Mouse (Mus musculus) G1E (cell line): Measurements from ENCODE around the gene Magt1. TPM values are rescaled to one million over a fixed set of nuclear protein-coding genes. Genes with fewer than 3 reads are reported as not detected.
"Not testable (repeated sequence)": the region's sequence is repeated elsewhere in the genome, so short reads cannot be mapped to it uniquely, and the experiment has no call there.

Experiments
- ATAC-seq: 2 replicates; pipeline ENCODE4 v1.8.0; 2016; ENCODE audit warnings: mild to moderate bottlenecking; ENCODE audit not compliant: insufficient number of reproducible peaks, poor library complexity, low FRiP score, severe bottlenecking; ENCODE audit errors: extremely low read depth
- DNase-seq: peaks from one replicate; pipeline ENCODE4 v3.0.0; 2012; ENCODE audit warnings: low spot score
- H3K27me3 ChIP-seq: 2 replicates; pipeline ENCODE4 v1.6.1; 2012; ENCODE audit warnings: mild to moderate bottlenecking, low read length, inconsistent platforms; ENCODE audit not compliant: insufficient read depth
- H3K36me3 ChIP-seq: replicated peaks from 2 replicates; pipeline ENCODE3; 2012; ENCODE audit warnings: mild to moderate bottlenecking, inconsistent platforms
- H3K4me1 ChIP-seq: 2 replicates; pipeline ENCODE4 v1.6.1; 2012; ENCODE audit warnings: low read depth, low read length, inconsistent platforms, mixed read lengths; ENCODE audit not compliant: insufficient read depth
- H3K4me3 ChIP-seq: 2 replicates; pipeline ENCODE4 v1.5.1; 2012; ENCODE audit warnings: low read depth, mild to moderate bottlenecking, inconsistent platforms, low read length, moderate library complexity, mixed read lengths
- H3K9me3 ChIP-seq: replicated peaks from 2 replicates; pipeline ENCODE4 v1.6.1; 2012; ENCODE audit warnings: inconsistent platforms
- CTCF ChIP-seq: IDR thresholded peaks from 2 replicates; pipeline ENCODE4 v1.5.1; 2012; ENCODE audit warnings: low read depth, low read length, inconsistent platforms, mixed read lengths
- GATA1 ChIP-seq: IDR thresholded peaks from 2 replicates; pipeline ENCODE4 v1.6.1; 2012; ENCODE audit warnings: borderline replicate concordance, low read length, inconsistent platforms, mixed read lengths
- GATA2 ChIP-seq: IDR thresholded peaks from 2 replicates; pipeline ENCODE4 v1.6.1; 2012; ENCODE audit warnings: low read depth, low read length, inconsistent platforms, borderline replicate concordance
- POLR2AphosphoS5 ChIP-seq: IDR thresholded peaks from 2 replicates; pipeline ENCODE4 v1.6.1; 2012; ENCODE audit warnings: low read depth, low read length, inconsistent platforms; ENCODE audit not compliant: insufficient replicate concordance
- TAL1 ChIP-seq: conservative IDR thresholded peaks from 2 replicates; pipeline ENCODE4 v1.6.1; 2012; ENCODE audit warnings: low read depth, low read length, inconsistent platforms, mixed read lengths
- polyA plus RNA-seq: library from polyadenylated mRNA; stranded (reverse); fragments of >175 nt; gene quantifications from 2 replicates; pipeline ENCODE4 v1.2.3, GENCODE M21; 2012
- total RNA-seq, 2 experiments: library from RNA; stranded (forward) in 1 of 2; stranded (reverse) in 1 of 2; fragments of 200-1000 nt in 1 of 2; fragments of >200 nt in 1 of 2; fragmentation: Nextera tagmentation in 1 of 2; gene quantifications; 2 replicates each; pipeline ENCODE4 v1.2.3; 2014 to 2017

Magt1 gene
- total and polyA plus RNA-seq, 3 experiments = 3.4 to 75.9 (median 53.4) TPM

GRCm38 (mm10) chrX:106017102-106017501 is 5.4 kb upstream of the Magt1 start:
- Histone ChIP-seq H3K27me3 (no peaks in the 10 kb centered on the region), H3K4me1 (peaks cover 22% of the 10 kb centered on the region), H3K9me3 (no peaks in the 10 kb centered on the region), H3K36me3 (peaks cover 27% of the 10 kb centered on the region), H3K4me3 (peak overlapping the region; percentile 57)
- TF ChIP-seq GATA1 = no peak
- no peak for TF ChIP-seq POLR2AphosphoS5
- no peak for TF ChIP-seq CTCF
- no peak for TF ChIP-seq TAL1
- TF ChIP-seq GATA2 = no peak
- DNase-seq = no peak
- no peak for ATAC-seq

- H3K4me3 ChIP-seq = peak within 1 kb of the TSS; percentile 72
- H3K27me3 ChIP-seq = no peaks in the 10 kb centered on the region
- DNase-seq = peak; percentile 6
- peaks cover 21% of the 10 kb centered on the region for H3K36me3 ChIP-seq
- H3K9me3 ChIP-seq = no peaks in the 10 kb centered on the region
- TF ChIP-seq CTCF = no peak
- no peak for TF ChIP-seq GATA1
- TF ChIP-seq GATA2 = no peak
- no peak for TF ChIP-seq POLR2AphosphoS5
- no peak for TF ChIP-seq TAL1
- peaks cover 20% of the 10 kb centered on the region for H3K4me1 ChIP-seq
- peak; percentile 30; the same call in 1 of the 2 replicates for ATAC-seq
These were observed 4.0 kb upstream of the Magt1 start, which contains the start of gene Cox7b for GRCm38 (mm10) chrX:106015571-106016322. Cox7b (plus strand) TSS chrX:106015700.

GRCm38 (mm10) chrX:106014741-106015377 is 3.2 kb upstream of the Magt1 start:
- Histone ChIP-seq H3K36me3 (peaks cover 17% of the 10 kb centered on the region), H3K4me1 (peaks cover 20% of the 10 kb centered on the region)
- not testable (repeated sequence) for ATAC-seq, H3K4me3 ChIP-seq, H3K9me3 ChIP-seq, H3K27me3 ChIP-seq, DNase-seq

- TF ChIP-seq GATA2 = no peak
- TF ChIP-seq TAL1 = no peak
- no peak for TF ChIP-seq GATA1
- TF ChIP-seq CTCF = 0 out of 2 replicates have a peak, but pooled peaks have one; percentile 4
- no peak for TF ChIP-seq POLR2AphosphoS5
- H3K27me3 ChIP-seq = no peaks in the 10 kb centered on the region
- no peak overlapping the region for H3K4me3 ChIP-seq
- peaks cover 6% of the 10 kb centered on the region for H3K36me3 ChIP-seq
- peaks cover 21% of the 10 kb centered on the region for H3K4me1 ChIP-seq
- H3K9me3 ChIP-seq = no peaks in the 10 kb centered on the region
- ATAC-seq = no peak
- no peak for DNase-seq
These were observed 1.5 kb upstream of the Magt1 start for GRCm38 (mm10) chrX:106013217-106013616.

GRCm38 (mm10) chrX:106012559-106012958 is 853 bp upstream of the Magt1 start:
- no peak for TF ChIP-seq POLR2AphosphoS5
- no peak for TF ChIP-seq GATA2
- TF ChIP-seq TAL1 = no peak
- no peak for TF ChIP-seq GATA1
- TF ChIP-seq CTCF = no peak
- no peak for ATAC-seq
- no peaks in the 10 kb centered on the region for H3K27me3 ChIP-seq
- peaks cover 6% of the 10 kb centered on the region for H3K36me3 ChIP-seq
- H3K4me3 ChIP-seq = peak overlapping the region; percentile 23; the same call in 1 of the 2 replicates
- H3K9me3 ChIP-seq = no peaks in the 10 kb centered on the region
- no peak for DNase-seq
- H3K4me1 ChIP-seq = peaks cover 21% of the 10 kb centered on the region

- Histone ChIP-seq H3K36me3 (peaks cover 9% of the 10 kb centered on the region), H3K4me1 (peaks cover 22% of the 10 kb centered on the region), H3K27me3 (no peaks in the 10 kb centered on the region), H3K4me3 (peak overlapping the region; percentile 76), H3K9me3 (no peaks in the 10 kb centered on the region)
- DNase-seq (no peak), ATAC-seq (no peak)
- TF ChIP-seq GATA2 (no peak), TAL1 (no peak), POLR2AphosphoS5 (no peak), CTCF (no peak), GATA1 (no peak)
These were observed 944 bp downstream of the Magt1 start for GRCm38 (mm10) chrX:106010762-106011161.
